Mouse (Mus musculus): Measurements from ENCODE around the gene Tph2. TPM values are rescaled to one million over a fixed set of nuclear protein-coding genes. Genes with fewer than 3 reads are reported as not detected.

The Tph2 gene
- total RNA-seq, 2 experiments from 2014 or later: 0.54 to 0.84 TPM

DNA sequence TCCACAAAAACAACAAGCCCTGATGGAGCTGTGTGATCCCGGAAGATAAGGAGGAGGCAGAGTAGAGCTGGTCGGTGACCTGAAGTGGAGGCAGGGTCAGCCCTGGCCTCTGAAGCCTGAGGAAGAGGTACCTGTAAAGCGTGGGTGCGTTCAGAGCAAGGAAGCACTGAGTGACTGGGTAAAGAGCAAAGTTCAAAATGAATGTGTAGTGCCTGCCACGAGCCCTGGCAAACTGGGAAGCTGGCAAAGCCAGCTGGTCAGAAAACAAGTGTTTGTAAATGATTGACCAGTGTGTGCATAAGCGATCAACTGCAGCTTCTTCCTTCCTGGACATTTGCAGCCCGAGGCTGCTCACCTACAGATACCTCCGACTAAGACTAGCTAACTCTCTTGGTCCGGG, 149.1 kb downstream of the Tph2 start:
- intact Hi-C loops (cut with DNase I): no loop called here
- no peak for DNase-seq (ENCODE audit: low spot score in 2 of 2)

Other genes starting within 250 kb of the Tph2 start
- 10 to 100 TPM; 48.5 to 53.8 TPM for gene Tbc1d15, start 66.4 kb upstream of the Tph2 start, total RNA-seq (2021)
- 10 to 100 TPM; 51.6 to 53.7 TPM for gene Rab21, start 130.6 kb upstream of the Tph2 start, total RNA-seq (2021)
- 10 to 100 TPM; 43.2 to 50.2 TPM for gene Tmem19, start 177.5 kb upstream of the Tph2 start, total RNA-seq (2021)
- 10 to 100 TPM; 14.1 to 18.6 TPM for gene Thap2, start 199.4 kb upstream of the Tph2 start, total RNA-seq (2021)
- 10 to 100 TPM; 36.9 to 60.8 TPM for gene Zfc3h1, start 199.9 kb upstream of the Tph2 start, total RNA-seq (2021)